Mouse (Mus musculus) limb, embryonic 11.5 days (tissue): ENCODE results near the gene Mylpf. TPM values are rescaled to one million over a fixed set of nuclear protein-coding genes. Genes with fewer than 3 reads are reported as not detected.

Experiments
- ATAC-seq: fragments of 200-750 bp; cut with Nextera tagmentation; 2 replicates; pipeline ENCODE4 v1.8.0; 2017; ENCODE audit warnings: low read depth; ENCODE audit not compliant: insufficient number of reproducible peaks, low FRiP score, low TSS enrichment
- DNase-seq: peaks from one replicate; pipeline ENCODE4 v3.0.0-alpha.2; 2015; ENCODE audit warnings: low spot score
- H3K27ac ChIP-seq: fragments of 300-500 bp; sonication (generic); replicated peaks from 2 replicates; pipeline ENCODE4 v1.5.1; 2014; ENCODE audit warnings: low read depth, mild to moderate bottlenecking, low read length
- H3K27me3 ChIP-seq: fragments of 300-500 bp; sonication (generic); 2 replicates; pipeline ENCODE4 v1.6.1; 2014; ENCODE audit warnings: mild to moderate bottlenecking, low read length, mixed read lengths; ENCODE audit not compliant: control insufficient read depth, insufficient read depth
- H3K36me3 ChIP-seq: fragments of 300-500 bp; sonication (generic); 2 replicates; pipeline ENCODE4 v1.6.1; 2014; ENCODE audit warnings: mild to moderate bottlenecking, low read length, moderate library complexity, mixed read lengths; ENCODE audit not compliant: control insufficient read depth, insufficient read depth
- H3K4me1 ChIP-seq: fragments of 300-500 bp; sonication (generic); 2 replicates; pipeline ENCODE4 v1.6.1; 2014; ENCODE audit warnings: low read length, mixed read lengths; ENCODE audit not compliant: control insufficient read depth, insufficient read depth
- H3K4me2 ChIP-seq: fragments of 300-500 bp; sonication (generic); 2 replicates; pipeline ENCODE4 v1.6.1; 2014; ENCODE audit warnings: low read depth, mild to moderate bottlenecking, moderate library complexity; ENCODE audit not compliant: severe bottlenecking
- H3K4me3 ChIP-seq: fragments of 300-500 bp; sonication (generic); 2 replicates; pipeline ENCODE4 v1.5.1; 2014; ENCODE audit warnings: low read depth, low read length
- H3K9ac ChIP-seq: fragments of 300-500 bp; sonication (generic); 2 replicates; pipeline ENCODE4 v1.6.1; 2014; ENCODE audit warnings: mild to moderate bottlenecking, low read length
- H3K9me3 ChIP-seq: fragments of 300-500 bp; sonication (generic); 2 replicates; pipeline ENCODE4 v1.6.1; 2016; ENCODE audit warnings: low read length; ENCODE audit not compliant: control insufficient read depth
- WGBS: fragments of 180-500 bp; shearing (Covaris S2); extraction: QIAGEN DNeasy Blood & Tissue Kit; methylation state at CpG from one replicate; pipeline ENCODE4 v1.1.7; 2014; 5-methylcytosine and 5-hydroxymethylcytosine counted together
- polyA plus RNA-seq: library from polyadenylated mRNA; unstranded; fragments of >200 nt; fragmentation: Nextera tagmentation; extraction: Ambion mirVana; gene quantifications from 2 replicates; pipeline ENCODE4 v1.2.1, GENCODE M21; 2014

Mylpf gene
- polyA plus RNA-seq, 1 experiment from 2014 or later = 33.7 TPM

DNA sequence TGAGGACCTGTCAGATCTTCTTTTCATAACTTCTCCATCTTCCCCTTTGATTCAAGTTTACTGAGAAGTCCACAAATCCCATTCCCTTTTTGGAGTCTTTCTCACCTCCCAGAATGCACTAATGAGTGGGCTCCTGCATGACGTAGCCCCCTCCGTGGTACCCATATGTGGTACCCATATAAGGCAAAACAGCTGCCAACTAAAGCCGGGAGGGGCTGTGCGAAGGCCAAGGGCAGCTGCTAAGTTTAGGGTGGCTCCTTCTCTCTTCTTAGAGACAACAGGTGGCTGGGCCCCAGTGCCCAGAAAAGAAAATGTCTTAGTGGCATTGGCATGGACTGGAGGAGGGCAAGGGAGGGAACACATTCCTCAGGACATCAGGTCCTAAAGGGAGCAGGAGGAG lies 1.6 kb downstream of the Mylpf start:
- H3K4me1 ChIP-seq = peaks cover 15% of the 10 kb centered on the region
- 86% methylated on average over 4 of the region's 4 CpGs for WGBS
- no peak overlapping the region for H3K9ac ChIP-seq

GRCm38 (mm10) chr7:127211014-127211745 lies 2.5 kb downstream of the Mylpf start:
- H3K4me2 ChIP-seq = no peak overlapping the region
- H3K9ac ChIP-seq = no peak overlapping the region
- H3K27me3 ChIP-seq = no peaks in the 10 kb centered on the region
- DNase-seq (no peak), ATAC-seq (no peak)
- no peaks in the 10 kb centered on the region for H3K36me3 ChIP-seq
- no peak overlapping the region for H3K27ac ChIP-seq
- no peak overlapping the region for H3K4me3 ChIP-seq
- H3K9me3 ChIP-seq = no peaks in the 10 kb centered on the region
- WGBS = 65% methylated on average over 5 of the region's 5 CpGs
- H3K4me1 ChIP-seq = peaks cover 15% of the 10 kb centered on the region

More for the DNA sequence above, 1.6 kb downstream of the Mylpf start:
- no peak overlapping the region for H3K27ac ChIP-seq
- H3K4me2 ChIP-seq = no peak overlapping the region
- DNase-seq = no peak
- no peak for ATAC-seq
- no peaks in the 10 kb centered on the region for H3K36me3 ChIP-seq
- no peaks in the 10 kb centered on the region for H3K9me3 ChIP-seq
- no peak overlapping the region for H3K4me3 ChIP-seq
- no peaks in the 10 kb centered on the region for H3K27me3 ChIP-seq

DNA sequence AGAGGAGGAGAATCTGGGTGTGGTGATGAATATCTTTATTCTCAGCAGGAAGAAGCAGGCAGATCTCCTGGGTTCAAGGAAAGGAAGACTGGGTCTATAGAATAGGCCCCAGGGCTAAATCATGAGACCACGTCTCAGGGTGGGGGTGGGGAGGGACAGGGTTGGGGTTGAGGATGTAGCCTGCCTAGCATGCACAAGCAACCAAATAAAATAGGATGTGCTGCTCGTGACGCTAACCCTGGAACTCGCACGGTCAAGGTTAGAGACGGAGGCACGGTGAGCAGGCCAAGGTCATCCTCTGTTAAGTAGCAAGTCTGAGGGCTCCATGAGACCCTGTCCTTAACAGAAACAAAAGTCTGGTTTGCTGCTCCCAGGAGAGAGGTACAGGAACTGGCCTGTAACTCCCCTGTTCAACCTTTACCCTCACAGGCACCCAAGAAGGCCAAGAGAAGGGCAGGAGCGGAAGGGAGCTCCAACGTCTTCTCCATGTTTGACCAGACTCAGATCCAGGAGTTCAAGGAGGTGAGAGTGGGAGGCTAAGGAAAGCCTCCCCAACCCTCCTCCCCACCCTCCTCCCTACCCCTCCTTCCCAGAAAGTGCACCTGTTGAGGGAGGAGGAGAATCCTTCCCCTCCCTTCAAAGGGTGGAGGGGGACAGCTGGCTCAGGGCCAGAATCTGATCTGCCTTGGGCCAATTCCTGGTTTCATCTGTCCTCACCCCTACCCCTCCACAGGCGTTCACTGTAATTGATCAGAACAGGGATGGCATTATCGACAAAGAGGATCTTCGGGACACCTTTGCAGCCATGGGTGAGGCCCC lies 4.0 kb downstream of the Mylpf start:
- H3K4me2 ChIP-seq = no peak overlapping the region
- H3K27ac ChIP-seq = no peak overlapping the region
- no peak overlapping the region for H3K4me3 ChIP-seq
- no peaks in the 10 kb centered on the region for H3K27me3 ChIP-seq
- ATAC-seq (no peak), DNase-seq (no peak)
- WGBS = 90% methylated on average over 12 of the region's 12 CpGs
- no peaks in the 10 kb centered on the region for H3K9me3 ChIP-seq
- H3K4me1 ChIP-seq = 0 out of 2 replicates have a peak, but pooled peaks cover 6% of the 10 kb centered on the region
- H3K36me3 ChIP-seq = no peaks in the 10 kb centered on the region
- no peak overlapping the region for H3K9ac ChIP-seq

- WGBS = 44% methylated on average over 7 of the region's 7 CpGs
- H3K4me2 ChIP-seq = no peak overlapping the region
- DNase-seq = no peak
Measured at GRCm38 (mm10) chr7:127213485-127213884, 4.8 kb downstream of the Mylpf start.

DNA sequence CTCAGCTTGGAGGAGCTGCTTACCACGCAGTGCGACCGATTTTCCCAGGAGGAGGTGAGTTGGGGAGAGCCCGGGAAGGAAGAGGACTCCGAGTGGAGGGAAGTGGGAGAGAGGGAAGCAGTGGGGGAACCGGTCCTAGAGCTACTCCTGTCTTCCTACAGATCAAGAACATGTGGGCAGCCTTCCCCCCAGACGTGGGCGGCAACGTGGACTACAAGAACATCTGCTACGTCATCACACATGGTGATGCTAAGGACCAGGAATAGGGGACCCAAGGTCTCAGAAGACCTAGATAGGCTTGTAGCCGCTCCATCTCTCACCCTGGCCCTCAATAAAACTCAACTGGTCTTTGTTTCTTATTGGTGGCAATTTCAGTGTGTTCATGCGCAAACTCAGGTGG lies 5.2 kb downstream of the Mylpf start:
- DNase-seq (no peak), ATAC-seq (no peak)
- Histone ChIP-seq H3K4me3 (no peak overlapping the region), H3K4me2 (peak overlapping the region; percentile 39; the same call in 1 of the 2 replicates), H3K9me3 (no peaks in the 10 kb centered on the region), H3K27ac (no peak overlapping the region), H3K36me3 (no peaks in the 10 kb centered on the region), H3K4me1 (0 out of 2 replicates have a peak, but pooled peaks cover 4% of the 10 kb centered on the region), H3K9ac (no peak overlapping the region), H3K27me3 (no peaks in the 10 kb centered on the region)
- 49% methylated on average over 12 of the region's 12 CpGs for WGBS

More at GRCm38 (mm10) chr7:127213485-127213884, 4.8 kb downstream of the Mylpf start:
- ATAC-seq = no peak
- no peaks in the 10 kb centered on the region for H3K9me3 ChIP-seq
- H3K4me1 ChIP-seq = 0 out of 2 replicates have a peak, but pooled peaks cover 4% of the 10 kb centered on the region
- no peaks in the 10 kb centered on the region for H3K36me3 ChIP-seq
- no peak overlapping the region for H3K27ac ChIP-seq
- H3K4me3 ChIP-seq = no peak overlapping the region
- no peaks in the 10 kb centered on the region for H3K27me3 ChIP-seq
- H3K9ac ChIP-seq = no peak overlapping the region

DNA sequence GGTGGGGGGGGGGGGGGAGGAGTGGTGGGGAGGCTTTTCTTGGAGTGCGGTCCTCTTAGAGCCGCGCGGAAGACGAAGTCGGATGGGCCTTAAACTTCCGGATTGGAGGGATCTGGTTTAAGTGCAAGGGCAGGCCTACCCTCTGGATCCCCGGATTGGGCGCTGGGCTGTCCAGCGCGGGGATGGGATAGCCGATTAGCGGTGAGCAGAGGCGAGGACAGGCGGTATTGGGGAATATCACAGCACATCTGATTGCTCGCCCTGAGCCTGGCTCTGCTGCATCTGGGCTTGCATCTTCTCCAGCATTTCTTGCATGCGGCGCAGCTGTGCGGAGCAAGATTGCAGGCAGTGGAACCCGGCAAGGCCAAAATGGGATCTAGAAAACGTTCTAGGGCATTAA lies 5.8 kb downstream of the Mylpf start:
- Histone ChIP-seq H3K27me3 (no peaks in the 10 kb centered on the region), H3K36me3 (no peaks in the 10 kb centered on the region), H3K4me3 (no peak overlapping the region), H3K4me2 (peak overlapping the region; percentile 39), H3K9me3 (no peaks in the 10 kb centered on the region), H3K9ac (no peak overlapping the region), H3K27ac (no peak overlapping the region), H3K4me1 (0 out of 2 replicates have a peak, but pooled peaks cover 4% of the 10 kb centered on the region)
- no peak for DNase-seq
- ATAC-seq = no peak
- WGBS = 29% methylated on average over 21 of the region's 21 CpGs

- ATAC-seq = peak; percentile 14; the same call in 1 of the 2 replicates
- Histone ChIP-seq H3K9me3 (no peaks in the 10 kb centered on the region), H3K4me3 (peak overlapping the region; percentile 12; the same call in 1 of the 2 replicates), H3K4me2 (peak overlapping the region; percentile 39), H3K36me3 (no peaks in the 10 kb centered on the region), H3K9ac (0 out of 2 replicates have a peak overlapping the region, but pooled peaks have one; percentile 3), H3K27me3 (no peaks in the 10 kb centered on the region), H3K27ac (no peak overlapping the region), H3K4me1 (0 out of 2 replicates have a peak, but pooled peaks cover 4% of the 10 kb centered on the region)
- WGBS = 22% methylated on average over 33 of the region's 33 CpGs
- peak; percentile 80 for DNase-seq
Measured at GRCm38 (mm10) chr7:127214981-127215871, 6.5 kb downstream of the Mylpf start.

GRCm38 (mm10) chr7:127216307-127216706 lies 7.6 kb downstream of the Mylpf start:
- WGBS = 84% methylated on average over 5 of the region's 5 CpGs
- ATAC-seq = no peak
- Histone ChIP-seq H3K9me3 (no peaks in the 10 kb centered on the region), H3K4me3 (no peak overlapping the region), H3K27ac (no peak overlapping the region), H3K27me3 (no peaks in the 10 kb centered on the region), H3K4me1 (0 out of 2 replicates have a peak, but pooled peaks cover 4% of the 10 kb centered on the region), H3K36me3 (no peaks in the 10 kb centered on the region), H3K9ac (no peak overlapping the region), H3K4me2 (no peak overlapping the region)
- DNase-seq = no peak
